Mouse (Mus musculus): Measurements from ENCODE around the gene L1td1. TPM values are rescaled to one million over a fixed set of nuclear protein-coding genes. Genes with fewer than 3 reads are reported as not detected.

The L1td1 gene
- total RNA-seq (2023) = 0.18 TPM in 1 of 4 replicates, not detected in the others

DNA sequence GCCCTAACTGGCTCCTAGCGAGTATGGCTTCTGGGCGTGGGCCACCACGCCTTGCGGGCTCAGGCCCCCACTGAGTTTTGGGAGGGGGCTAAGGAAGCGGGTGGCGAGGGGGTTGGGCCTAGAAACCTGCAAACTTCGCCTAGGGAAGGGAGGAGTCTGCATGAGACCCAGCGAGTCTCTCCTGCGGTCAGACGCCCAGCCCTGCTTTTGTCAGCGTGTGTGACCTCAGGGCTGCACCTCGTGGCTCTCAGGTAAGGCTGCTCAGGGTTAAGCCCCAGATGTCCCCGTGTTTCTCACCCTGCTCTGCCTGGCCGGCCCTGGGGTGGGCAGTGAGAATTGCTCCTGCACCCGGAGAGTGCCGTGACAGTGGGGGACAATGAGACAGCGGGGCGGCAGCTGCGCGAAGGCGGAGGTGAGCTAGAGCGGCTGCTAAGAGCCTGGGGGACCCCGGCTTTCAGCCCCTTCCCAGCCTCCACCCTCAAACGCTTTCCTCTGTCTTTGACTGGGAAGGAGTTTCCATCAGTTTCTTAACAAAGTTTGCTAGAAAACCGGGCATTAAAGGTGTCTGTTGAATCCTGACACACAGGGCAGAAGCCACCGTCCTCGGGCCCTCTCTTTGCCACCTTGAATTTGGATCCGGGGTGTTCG, at the start of gene L1td1:
TSS of gene L1td1 (plus strand) at position 145 of the 648 bp plus-strand sequence.

Other genes with a start within 250 kb of the L1td1 start
- not detected in 4 replicates for gene Kank4, start 90.8 kb downstream of the L1td1 start, total RNA-seq (2023)
- gene I0C0044D17Rik, start 97.1 kb downstream of the L1td1 start, total RNA-seq (2023) = not detected in 4 replicates
- gene Usp1, start 197.1 kb downstream of the L1td1 start, total RNA-seq (2023) = 38.6 to 50.8 TPM (median 45.9 TPM) in 4 replicates